Mouse (Mus musculus): Measurements from ENCODE around the gene Skap2.

DNA sequence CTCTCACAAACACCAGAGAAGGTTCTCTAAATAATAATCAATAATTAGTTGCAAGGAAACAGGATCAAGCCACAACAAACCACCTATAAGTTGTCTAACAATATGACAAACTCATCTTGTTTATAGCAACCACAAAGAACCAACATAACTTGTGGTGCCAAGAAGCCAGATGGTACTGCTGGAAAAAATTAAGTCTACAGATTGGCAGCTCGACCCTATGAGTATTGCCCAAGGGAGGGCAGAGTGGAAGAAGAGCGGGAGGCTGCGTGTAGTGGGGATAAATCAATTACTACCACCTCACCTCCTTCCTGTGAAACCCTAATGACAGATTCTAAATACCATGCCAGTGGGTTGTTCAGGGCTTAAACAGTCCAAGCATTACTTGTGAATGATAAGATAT lies 34.7 kb downstream of the Skap2 start:
- TF ChIP-seq CTCF (IDR thresholded peaks at IDR 0.05; ENCODE audit: control insufficient read depth, insufficient read depth, insufficient replicate concordance, low read depth, low read length): no peak
- TF ChIP-seq POLR2A (IDR thresholded peaks at IDR 0.05; ENCODE audit: control insufficient read depth, low read depth, low read length): no peak

All from testis, adult 2 months (tissue).